ENCODE assay signal across 22 mouse cellular contexts in genomic region chr4:103064976-103065375, GRCm38 (mm10). TPM values are rescaled to one million over a fixed set of nuclear protein-coding genes. Genes with fewer than 3 reads are reported as not detected.
A peak's percentile ranks its signal among the peaks of the same experiment; 100 is the strongest.
DNase-seq lines count a peak whose midpoint lies in the region; ATAC-seq and TF ChIP-seq lines count a peak whose summit lies in the region.
"Had no signal": no experiment of that assay in that cellular context is flagged by ENCODE, and none has a peak within 500 bp of the region (broad histone marks: within the 10 kb centered on the region; RNA-seq: fewer than 3 reads in every experiment).

No protein-coding gene starts in this region.

- no peaks in the 10 kb centered on the region for H3K9me3 ChIP-seq in MEL (replicated peaks; ENCODE audit: insufficient read depth, low read length)
- H3K9me3 ChIP-seq in midbrain, embryonic 10.5 days (replicated peaks), result no peaks in the 10 kb centered on the region
- H3K9me3 ChIP-seq: embryonic facial prominence, embryonic 13.5 days; forebrain, embryonic 12.5 days; heart, embryonic 12.5 days; hindbrain, embryonic 10.5 days had no signal

- H3K36me3 ChIP-seq in MEL (ENCODE audit: control insufficient read depth in 1 of 2, insufficient read depth in 2 of 2, low read length in 2 of 2), result peaks cover 0 to 2% of the 10 kb centered on the region in 2 experiments; a peak in 1 of 4 replicates
- no peaks in the 10 kb centered on the region for H3K36me3 ChIP-seq in midbrain, embryonic 10.5 days
- H3K36me3 ChIP-seq: embryonic facial prominence, embryonic 13.5 days; forebrain, embryonic 12.5 days; heart, embryonic 12.5 days; hindbrain, embryonic 10.5 days had no signal

- no peak overlapping the region for H3K27ac ChIP-seq in MEL (ENCODE audit: control insufficient read depth, low read depth, low read length)
- H3K27ac ChIP-seq in midbrain, embryonic 10.5 days (replicated peaks), result no peak overlapping the region
- H3K27ac ChIP-seq: embryonic facial prominence, embryonic 13.5 days; forebrain, embryonic 12.5 days; hindbrain, embryonic 10.5 days; hindbrain, embryonic 14.5 days had no signal

- H3K4me3 ChIP-seq in MEL (ENCODE audit: control insufficient read depth in 1 of 2, insufficient read depth in 1 of 2, low read depth in 2 of 2, low read length in 2 of 2), result no peak overlapping the region
- H3K4me3 ChIP-seq in midbrain, embryonic 10.5 days, result no peak overlapping the region
- H3K4me3 ChIP-seq: embryonic facial prominence, embryonic 13.5 days; forebrain, embryonic 12.5 days; heart, embryonic 12.5 days; hindbrain, embryonic 10.5 days had no signal

- H3K79me2 ChIP-seq in MEL (ENCODE audit: control insufficient read depth, insufficient read depth, low read length, poor library complexity), result no peaks in the 10 kb centered on the region

- peaks cover 0 to 4% of the 10 kb centered on the region in 2 experiments; a peak in 2 of 4 replicates for H3K4me1 ChIP-seq in MEL (ENCODE audit: control insufficient read depth in 1 of 2, insufficient read depth in 2 of 2, low read length in 2 of 2)
- peaks cover 13% of the 10 kb centered on the region for H3K4me1 ChIP-seq in midbrain, embryonic 10.5 days
- H3K4me1 ChIP-seq: heart, embryonic 12.5 days; hindbrain, embryonic 10.5 days had no signal

- TF ChIP-seq CTCF in MEL (IDR thresholded peaks at IDR 0.05 in 2 of 3, conservative IDR thresholded peaks at IDR 0.05 in 1 of 3; ENCODE audit: control insufficient read depth in 1 of 3, insufficient read depth in 1 of 3, low read depth in 2 of 3, low read length in 3 of 3, poor library complexity in 1 of 3, severe bottlenecking in 1 of 3), result no peak

- no peak for TF ChIP-seq RAD21 in MEL (IDR thresholded peaks at IDR 0.05; ENCODE audit: low read depth, low read length)

- DNase-seq in MEL (ENCODE audit: low read depth, low spot score), result peak; percentile 33
- peak; percentile 72 to 80 for DNase-seq in thymus, postnatal 10 days (ENCODE audit: low spot score in 2 of 2)
- peak; percentile 54 for DNase-seq in thymus, postnatal 4 days
- DNase-seq in midbrain, embryonic 10.5 days (ENCODE audit: low spot score), result no peak
- no peak for DNase-seq in spleen, adult 12 weeks (ENCODE audit: low spot score)
- DNase-seq in layer of hippocampus, postnatal 10 days (ENCODE audit: low spot score in 2 of 2), result no peak
- DNase-seq: adrenal gland, postnatal 10 days; cerebellum, adult 11-12 months; cerebellum, adult 9-10 months; cerebellum, postnatal 25 days; gastrocnemius, postnatal 14 days had no signal

- 84% methylated on average over 5 of the region's 5 CpGs for WGBS in midbrain, embryonic 10.5 days

- TF ChIP-seq EP300 in MEL (IDR thresholded peaks at IDR 0.05; ENCODE audit: low read depth in 1 of 2, low read length in 2 of 2), result no peak

- TF ChIP-seq POLR2A in MEL (IDR thresholded peaks at IDR 0.05; ENCODE audit: control insufficient read depth in 1 of 2, insufficient read depth in 1 of 2, low read depth in 1 of 2, low read length in 2 of 2, poor library complexity in 1 of 2), result no peak

- ATAC-seq in megakaryocyte progenitor cell, adult 5-6 weeks (replicated peaks; ENCODE audit: poor library complexity), result peak; percentile 20; the same call in 1 of the 2 replicates
- ATAC-seq: forebrain, embryonic 16.5 days had no signal

- no peak overlapping the region for H3K9ac ChIP-seq in MEL (ENCODE audit: control insufficient read depth, low read depth, low read length, poor library complexity, severe bottlenecking)
- H3K9ac ChIP-seq: embryonic facial prominence, embryonic 13.5 days; forebrain, embryonic 12.5 days; heart, embryonic 12.5 days; hindbrain, embryonic 14.5 days had no signal

- no peaks in the 10 kb centered on the region for H3K27me3 ChIP-seq in MEL (ENCODE audit: control insufficient read depth in 1 of 2, insufficient read depth in 2 of 2, low read length in 2 of 2)
- H3K27me3 ChIP-seq in midbrain, embryonic 10.5 days (ENCODE audit: low read depth, poor library complexity, severe bottlenecking), result no peaks in the 10 kb centered on the region
- H3K27me3 ChIP-seq: embryonic facial prominence, embryonic 13.5 days; forebrain, embryonic 12.5 days; heart, embryonic 12.5 days had no signal

TF ChIP-seq in MEL, 35 proteins besides CTCF, POLR2A, EP300 and RAD21:
- no peak for TF ChIP-seq MAX (IDR thresholded peaks at IDR 0.05; ENCODE audit: low read length)
- 0 out of 2 replicates have a peak, but pooled peaks have one; percentile 23 for TF ChIP-seq GATA1 (IDR thresholded peaks at IDR 0.05; ENCODE audit: low read depth, low read length)
- TF ChIP-seq ZKSCAN1 (IDR thresholded peaks at IDR 0.05; ENCODE audit: low read depth, low read length), result no peak
- TF ChIP-seq RCOR1 (IDR thresholded peaks at IDR 0.05; ENCODE audit: low read depth, low read length), result no peak

RNA-seq across cellular contexts. Expression of gene Insl5, which starts 38.3 kb away (rescaled TPM):
- not detected in 2 replicates for total RNA-seq in MEL (2012; rRNA removed)
- polyA plus RNA-seq in MEL (2012; ENCODE audit: insufficient read depth in 1 of 2, insufficient read length in 2 of 2, low read depth in 1 of 2, low replicate concordance in 2 of 2, missing spikeins in 1 of 2), result not detected
- not detected in 2 replicates for total RNA-seq in megakaryocyte progenitor cell, adult 5-6 weeks (2015)
- not detected in 2 replicates for total RNA-seq in megakaryocyte progenitor cell, adult 5-6 weeks (2017)
- polyA plus RNA-seq in midbrain, embryonic 10.5 days (2016; fragmentation: Nextera tagmentation; extraction: Ambion mirVana), result 0.23 and 0.41 TPM in 2 replicates
- total RNA-seq in layer of hippocampus, postnatal 10 days (2021), result not detected
- total RNA-seq: adrenal gland, postnatal 10 days; ES-E14; gastrocnemius, postnatal 14 days; granulocyte monocyte progenitor cell, adult 5-6 weeks; heart, adult 8-10 months; heart, postnatal 25 days had no signal
- polyA plus RNA-seq: embryonic facial prominence, embryonic 13.5 days; forebrain, embryonic 12.5 days; heart, embryonic 12.5 days; hindbrain, embryonic 10.5 days had no signal

RNA-seq across cellular contexts. Expression of gene Mier1, which starts 49.2 kb away (rescaled TPM):
- total RNA-seq in MEL (2012; rRNA removed), result 18.7 and 27.0 TPM in 2 replicates
- 10 to 100 TPM; 22.3 to 41.1 TPM for polyA plus RNA-seq in MEL (2012; ENCODE audit: insufficient read depth in 1 of 2, insufficient read length in 2 of 2, low read depth in 1 of 2, low replicate concordance in 2 of 2, missing spikeins in 1 of 2)
- 59.8 and 67.6 TPM in 2 replicates for total RNA-seq in megakaryocyte progenitor cell, adult 5-6 weeks (2015)
- total RNA-seq in megakaryocyte progenitor cell, adult 5-6 weeks (2017), result 54.0 and 72.6 TPM in 2 replicates
- polyA plus RNA-seq in midbrain, embryonic 10.5 days (2016; fragmentation: Nextera tagmentation; extraction: Ambion mirVana), result 31.0 and 32.7 TPM in 2 replicates
- 10 to 100 TPM; 45.8 to 53.8 TPM for total RNA-seq in layer of hippocampus, postnatal 10 days (2021)

RNA-seq across cellular contexts. Expression of gene Wdr78, which starts 49.4 kb away (rescaled TPM):
- 0.77 and 1.1 TPM in 2 replicates for total RNA-seq in MEL (2012; rRNA removed)
- polyA plus RNA-seq in MEL (2012; ENCODE audit: insufficient read depth in 1 of 2, insufficient read length in 2 of 2, low read depth in 1 of 2, low replicate concordance in 2 of 2, missing spikeins in 1 of 2), result 1 to 10 TPM in 1 of 2 experiments, not detected in 1; 1.2 TPM
- 0.66 and 3.2 TPM in 2 replicates for total RNA-seq in megakaryocyte progenitor cell, adult 5-6 weeks (2015)
- 0.83 and 1.7 TPM in 2 replicates for total RNA-seq in megakaryocyte progenitor cell, adult 5-6 weeks (2017)
- 4.5 and 5.5 TPM in 2 replicates for polyA plus RNA-seq in midbrain, embryonic 10.5 days (2016; fragmentation: Nextera tagmentation; extraction: Ambion mirVana)
- 10 to 100 TPM in 1 of 2 experiments, 1 to 10 TPM in 1; 9.3 to 10.9 TPM for total RNA-seq in layer of hippocampus, postnatal 10 days (2021)

Comparison
In these comparisons a context has a peak if more than half of its experiments do, and no peak if none do; other contexts are left out.
1. DNase-seq: peak in MEL (single experiment), thymus, postnatal 10 days (2 of 2) and thymus, postnatal 4 days (single experiment); none in midbrain, embryonic 10.5 days (single experiment), spleen, adult 12 weeks (single experiment) and layer of hippocampus, postnatal 10 days (0 of 2).